Mouse (Mus musculus) cerebellum, adult 11-12 months (tissue): Measurements from ENCODE around the gene Kcnc3.

Experiments
- DNase-seq: peaks from one replicate; pipeline ENCODE4 v3.0.0; 2022

The Kcnc3 gene

DNA sequence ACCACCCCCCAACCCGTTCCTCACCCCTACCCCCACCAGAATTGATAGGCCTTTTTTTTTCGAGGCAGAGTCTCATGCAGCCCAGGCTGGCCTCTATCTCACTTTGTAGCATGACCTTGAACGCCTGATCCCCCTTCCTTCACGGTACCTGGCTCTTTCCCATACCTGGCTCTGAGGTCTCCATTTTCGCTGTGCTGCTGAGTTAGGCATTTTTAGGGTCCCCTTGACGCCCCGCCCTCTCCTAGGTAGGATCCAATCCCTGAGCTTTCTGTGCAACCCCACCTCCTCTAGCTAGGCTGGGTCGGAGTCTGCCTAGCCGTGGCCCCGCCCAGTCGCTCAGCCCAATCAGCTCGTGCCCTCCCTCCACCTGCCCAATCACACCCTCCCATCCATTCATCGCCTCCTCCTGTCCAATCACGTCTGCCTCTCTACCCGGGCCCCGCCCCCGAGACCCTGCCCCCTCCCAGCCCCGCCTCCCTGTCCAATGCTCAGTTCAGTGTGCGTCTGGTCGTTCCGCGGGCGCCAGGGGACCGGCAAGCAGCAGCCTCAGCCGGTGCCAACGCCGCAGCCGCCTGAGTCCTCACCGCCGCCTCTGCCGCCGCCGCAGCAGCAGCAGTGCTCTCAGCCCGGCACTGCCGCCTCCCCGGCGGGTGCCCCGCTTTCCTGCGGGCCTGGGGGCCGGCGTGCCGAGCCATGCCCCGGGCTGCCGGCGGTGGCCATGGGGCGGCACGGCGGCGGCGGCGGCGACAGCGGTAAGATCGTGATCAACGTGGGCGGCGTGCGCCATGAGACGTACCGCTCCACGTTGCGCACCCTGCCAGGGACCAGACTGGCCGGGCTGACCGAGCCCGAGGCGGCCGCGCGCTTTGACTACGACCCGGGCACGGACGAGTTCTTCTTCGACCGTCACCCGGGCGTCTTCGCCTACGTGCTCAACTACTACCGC lies at the start of gene Kcnc3:
Gene Kcnc3 (plus strand): TSS at position 263 of the 946 bp plus-strand sequence.
- DNase-seq: peak; percentile 100

DNA sequence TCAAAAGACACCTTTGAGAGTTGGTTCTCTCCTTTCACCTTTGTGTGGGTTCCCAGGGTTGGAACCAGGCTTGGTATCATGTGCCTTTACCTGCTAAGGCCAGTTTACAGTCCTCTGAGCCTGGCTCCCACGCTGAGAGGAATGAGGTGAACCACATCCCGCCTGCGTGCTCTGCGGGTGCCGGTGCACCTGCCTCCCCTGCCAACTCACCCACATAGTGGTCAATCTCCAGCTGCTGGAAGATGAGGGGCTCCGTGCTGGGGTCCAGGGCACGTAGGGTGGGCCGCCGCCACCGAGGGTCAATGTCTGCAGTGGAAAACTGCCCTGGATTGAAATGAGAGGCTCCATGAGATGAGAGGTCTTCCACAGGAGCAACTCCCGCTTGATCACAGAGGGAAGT lies 47.9 kb upstream of the Kcnc3 start:
- no peak for DNase-seq

- DNase-seq: no peak
These were observed 47.4 kb upstream of the Kcnc3 start for GRCm38 (mm10) chr7:44543071-44543470.

GRCm38 (mm10) chr7:44546274-44546673 lies 44.2 kb upstream of the Kcnc3 start:
- DNase-seq: no peak

GRCm38 (mm10) chr7:44547041-44547440 lies 43.4 kb upstream of the Kcnc3 start:
- DNase-seq: no peak

DNA sequence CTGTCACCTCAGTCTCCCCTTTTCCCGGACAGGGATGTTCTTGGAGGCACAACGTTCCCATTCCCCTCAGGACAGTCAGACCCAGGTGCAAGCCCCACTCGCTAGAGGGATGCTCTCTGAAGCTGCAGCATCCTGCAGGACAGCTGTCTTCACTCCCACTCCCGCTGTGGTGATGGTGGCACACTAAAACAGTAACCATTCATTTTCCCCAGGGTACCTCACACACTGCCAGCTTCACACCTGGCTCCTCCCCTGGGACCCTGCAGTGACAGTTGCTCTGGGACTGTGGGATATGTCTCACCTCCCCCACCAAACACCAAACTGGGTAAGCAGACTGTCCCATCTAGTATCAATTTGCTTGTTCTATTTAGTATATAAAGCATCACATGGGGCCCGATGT lies 42.7 kb upstream of the Kcnc3 start:
- no peak for DNase-seq

DNA sequence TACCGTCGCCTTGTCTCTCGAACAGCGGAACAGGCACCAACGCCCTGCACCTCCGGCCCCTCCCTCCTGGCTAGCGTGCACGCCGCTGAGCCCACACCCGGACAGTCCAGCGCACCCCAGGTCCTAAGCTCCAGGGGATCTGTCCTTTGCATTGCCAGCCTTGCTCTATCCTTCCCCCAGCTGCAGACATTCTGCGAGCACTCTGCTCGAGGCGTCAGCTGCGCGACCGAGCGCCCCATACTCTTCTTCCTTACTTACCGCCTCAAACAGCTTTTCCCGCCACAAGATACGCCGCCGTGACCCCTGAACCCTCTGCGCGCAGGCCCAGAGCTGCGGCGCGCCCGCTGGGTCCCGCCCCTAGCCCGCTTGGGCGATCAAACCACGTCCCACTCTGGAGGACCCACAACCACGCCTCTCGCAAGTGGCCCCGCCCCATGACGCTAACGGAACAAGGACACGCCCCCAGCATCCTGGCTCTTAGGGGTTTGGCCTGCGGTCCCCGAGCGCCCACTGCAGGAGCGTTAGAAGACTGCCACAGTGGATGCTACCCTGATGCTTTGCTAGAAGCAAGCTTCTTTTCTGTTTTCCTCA lies 41.9 kb upstream of the Kcnc3 start, which contains the start of gene Pold1:
Gene Pold1 (minus strand): TSS at position 353 of the 591 bp plus-strand sequence.
- peak; percentile 99 for DNase-seq

DNA sequence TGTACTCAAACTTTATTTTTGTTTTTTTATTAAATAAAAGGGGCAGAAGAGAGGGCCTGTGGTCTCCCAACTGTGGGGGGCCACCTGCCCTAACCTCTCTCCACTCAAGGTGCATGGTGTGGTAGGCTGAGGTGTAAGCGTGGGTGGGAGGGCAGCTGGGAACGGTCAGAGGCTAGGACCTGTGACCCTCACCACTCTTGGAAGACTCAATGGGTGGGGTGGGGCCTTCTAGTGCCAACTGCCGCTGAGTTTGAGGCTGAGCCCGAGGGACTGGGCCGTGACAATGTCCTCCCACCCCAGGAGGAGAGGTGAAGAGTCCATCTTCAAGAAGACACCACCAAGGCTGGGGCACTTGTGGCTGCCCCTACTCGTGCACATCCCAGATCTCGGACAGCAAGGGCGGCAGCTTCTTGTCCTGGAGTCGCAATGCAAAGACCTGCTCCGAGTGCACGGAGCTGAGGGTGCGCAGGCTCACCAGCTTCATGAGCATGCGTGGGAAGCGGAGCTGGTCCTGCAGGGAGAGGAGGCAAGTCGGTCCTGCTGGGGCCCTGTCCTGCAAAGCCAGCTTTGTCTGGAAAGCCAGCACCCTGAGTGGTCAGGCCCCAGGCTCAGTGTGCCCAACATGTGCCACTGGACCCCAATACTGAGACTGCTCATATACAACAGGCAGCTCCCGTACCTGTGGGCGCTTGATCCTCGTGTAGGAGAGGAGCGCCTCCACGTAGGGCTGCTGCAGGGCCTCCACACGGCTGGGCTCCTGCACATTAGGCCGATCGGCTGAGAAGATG lies 40.6 kb upstream of the Kcnc3 start:
- peak; percentile 62 for DNase-seq

- DNase-seq: no peak
These were observed 40.1 kb upstream of the Kcnc3 start for GRCm38 (mm10) chr7:44550409-44550678.

DNA sequence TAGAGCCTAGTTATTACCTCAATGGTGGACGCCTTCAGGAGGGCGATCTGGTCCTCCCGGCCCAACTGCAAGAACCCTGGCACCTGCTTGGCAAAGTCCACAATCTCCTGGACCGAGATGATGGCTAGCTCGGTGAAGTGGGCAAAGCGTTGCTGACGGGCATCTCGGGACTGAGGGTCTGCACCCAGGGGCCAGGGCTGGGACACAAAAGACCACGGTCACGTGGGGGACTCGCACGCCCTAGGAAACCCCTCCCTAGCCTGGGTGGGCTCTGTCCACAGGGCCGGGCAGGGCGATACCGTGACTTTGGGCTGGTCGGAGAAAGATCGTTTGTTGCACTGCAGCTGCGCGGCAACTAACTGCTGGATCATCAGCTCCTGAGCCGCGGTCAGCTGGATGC lies 39.2 kb upstream of the Kcnc3 start:
- no peak for DNase-seq

GRCm38 (mm10) chr7:44551731-44552130 lies 38.7 kb upstream of the Kcnc3 start:
- peak; percentile 61 for DNase-seq

DNA sequence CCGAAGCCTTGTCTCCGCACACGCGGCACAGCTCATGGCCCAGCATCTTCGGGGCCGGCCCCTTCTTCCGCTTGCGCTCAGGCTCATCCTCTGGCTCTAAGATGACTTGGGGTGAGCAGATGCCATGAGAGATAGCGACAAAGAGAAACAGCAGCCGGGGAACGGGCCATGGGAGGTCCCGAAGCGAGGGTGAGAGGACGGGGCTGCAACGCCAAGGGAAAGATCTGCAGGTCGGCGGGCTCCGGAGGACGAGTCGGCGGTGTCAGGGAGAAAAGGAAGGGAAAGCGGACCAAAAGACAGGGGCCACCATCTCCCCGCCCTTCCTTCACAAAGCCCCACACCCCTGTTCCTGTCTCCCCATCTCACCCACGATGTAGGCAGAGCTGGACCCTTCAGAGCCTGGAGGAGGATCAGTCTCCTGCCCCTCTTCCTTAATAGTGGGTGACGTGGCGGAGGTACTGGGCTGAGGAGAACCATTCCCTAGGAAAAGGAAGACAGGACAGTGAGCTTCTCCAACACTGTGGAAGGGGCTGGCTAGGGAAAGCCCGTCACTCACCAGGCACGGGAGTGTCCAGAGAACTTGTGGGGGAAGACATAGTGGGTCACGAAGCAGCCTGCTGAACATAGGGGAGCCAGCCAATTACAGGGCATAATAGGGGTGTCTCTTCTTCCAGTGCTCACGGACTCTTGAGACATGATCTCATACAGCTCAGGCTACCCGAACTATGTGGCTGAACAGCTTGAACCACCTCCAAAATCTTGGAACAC lies 38.1 kb upstream of the Kcnc3 start:
- no peak for DNase-seq

GRCm38 (mm10) chr7:44553196-44553764 lies 37.2 kb upstream of the Kcnc3 start:
- peak; percentile 66 for DNase-seq

GRCm38 (mm10) chr7:44553826-44554225 lies 36.6 kb upstream of the Kcnc3 start, which contains the start of gene Nr1h2:
Nr1h2 (minus strand) TSS chr7:44553951.
- DNase-seq: peak; percentile 92

GRCm38 (mm10) chr7:44557629-44558028 lies 32.8 kb upstream of the Kcnc3 start:
- DNase-seq: no peak

- peak; percentile 77 for DNase-seq
These were observed 29.7 kb upstream of the Kcnc3 start for GRCm38 (mm10) chr7:44560435-44561400.

GRCm38 (mm10) chr7:44563284-44563683 lies 27.2 kb upstream of the Kcnc3 start:
- DNase-seq: no peak

GRCm38 (mm10) chr7:44564486-44564885 lies 26.0 kb upstream of the Kcnc3 start:
- no peak for DNase-seq

GRCm38 (mm10) chr7:44565414-44565813 lies 25.1 kb upstream of the Kcnc3 start:
- DNase-seq: no peak

DNA sequence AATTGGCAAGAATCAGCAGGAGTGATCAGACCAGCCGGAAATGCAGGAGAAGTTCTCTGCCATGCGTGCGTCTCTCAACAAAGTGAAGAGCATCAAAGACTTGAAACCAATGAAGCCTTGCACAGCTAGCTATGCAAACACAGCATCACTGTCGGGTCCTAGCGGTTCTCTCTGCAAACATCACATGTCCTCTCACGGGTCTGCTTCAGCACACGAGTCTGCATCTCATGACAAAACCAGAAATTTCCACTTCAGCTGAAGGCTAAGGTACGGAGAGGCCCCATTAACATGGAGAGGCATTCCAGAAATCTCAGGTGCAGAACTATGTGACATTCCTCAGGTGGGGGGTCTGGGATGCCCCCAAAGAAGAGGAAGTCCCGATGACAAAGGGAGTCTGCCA lies 21.7 kb upstream of the Kcnc3 start:
- DNase-seq: no peak

- no peak for DNase-seq
These were observed 19.5 kb upstream of the Kcnc3 start for GRCm38 (mm10) chr7:44570989-44571388.
